Mouse (Mus musculus) neutrophil, adult 5-6 weeks (primary cell): ENCODE data around the gene Nup88. TPM values are rescaled to one million over a fixed set of nuclear protein-coding genes. Genes with fewer than 3 reads are reported as not detected.

Experiments used
- total RNA-seq: library from RNA; stranded (forward); fragments of 200-1000 nt; gene quantifications from 2 replicates; pipeline ENCODE4 v1.2.3, GENCODE M21; 2017

Gene Nup88
- total RNA-seq, 1 experiment from 2014 or later = 141 TPM

Other genes starting within 250 kb of the Nup88 start
- gene Zfp3, start 205.8 kb downstream of the Nup88 start, total RNA-seq = 2.6 and 2.8 TPM in 2 replicates
- gene Scimp, start 157.4 kb downstream of the Nup88 start, total RNA-seq = 15.1 and 25.1 TPM in 2 replicates
- 76.0 and 84.5 TPM in 2 replicates for gene Rabep1, start 125.2 kb downstream of the Nup88 start, total RNA-seq
- 45.4 and 55.0 TPM in 2 replicates for gene Rpain, start 240 bp upstream of the Nup88 start, total RNA-seq
- 13.3 and 14.7 TPM in 2 replicates for gene C1qbp, start 13.1 kb upstream of the Nup88 start, total RNA-seq
- 20.7 and 21.8 TPM in 2 replicates for gene Dhx33, start 34.5 kb upstream of the Nup88 start, total RNA-seq
- 16.8 and 20.4 TPM in 2 replicates for gene Mis12, start 49.6 kb upstream of the Nup88 start, total RNA-seq
- gene Derl2, start 49.9 kb upstream of the Nup88 start, total RNA-seq = 41.1 and 42.6 TPM in 2 replicates
- not detected in 2 replicates for gene 6330403K07Rik, start 63.5 kb upstream of the Nup88 start, total RNA-seq
- 9.9 and 12.7 TPM in 2 replicates for gene Nlrp1a, start 174.7 kb upstream of the Nup88 start, total RNA-seq